Mouse (Mus musculus) layer of hippocampus, adult 2 months (tissue): ENCODE measurements around the gene BC067074. TPM values are rescaled to one million over a fixed set of nuclear protein-coding genes. Genes with fewer than 3 reads are reported as not detected.

Experiments used
- DNase-seq, 2 experiments: peaks; one replicate each; pipeline ENCODE4 v3.0.0; 2022; ENCODE audit warnings: low spot score in 2 of 2
- H3K27ac ChIP-seq: fragments of 200-600 bp; 2 replicates; pipeline ENCODE4 v1.8.1; 2022
- H3K4me3 ChIP-seq: fragments of 200-600 bp; 2 replicates; pipeline ENCODE4 v1.8.1; 2022; ENCODE audit warnings: mild to moderate bottlenecking
- CTCF ChIP-seq: fragments of 200-600 bp; conservative IDR thresholded peaks from 2 replicates; pipeline ENCODE4 v1.8.1; 2022; ENCODE audit warnings: antibody characterized with exemption, mild to moderate bottlenecking, moderate library complexity
- total RNA-seq, 2 experiments: library from RNA; stranded (reverse); gene quantifications; 2 replicates each; pipeline ENCODE4 v1.2.3; 2021

BC067074 gene
- total RNA-seq, 2 experiments from 2014 or later: 0.86 to 1.6 TPM

GRCm38 (mm10) chr13:113288210-113289197 is 4.5 kb upstream of the BC067074 start:
- TF ChIP-seq CTCF: no peak
- no peak overlapping the region for H3K27ac ChIP-seq
- no peak for DNase-seq
- H3K4me3 ChIP-seq: no peak overlapping the region

GRCm38 (mm10) chr13:113289760-113290159 is 3.2 kb upstream of the BC067074 start:
- no peak overlapping the region for H3K27ac ChIP-seq

GRCm38 (mm10) chr13:113292001-113292400 is 958 bp upstream of the BC067074 start:
- no peak for TF ChIP-seq CTCF
- H3K4me3 ChIP-seq: no peak overlapping the region
- no peak for DNase-seq

More at GRCm38 (mm10) chr13:113289760-113290159, 3.2 kb upstream of the BC067074 start:
- no peak for DNase-seq
- H3K4me3 ChIP-seq: no peak overlapping the region
- TF ChIP-seq CTCF: no peak

GRCm38 (mm10) chr13:113293707-113294432 is 911 bp downstream of the BC067074 start:
- TF ChIP-seq CTCF: no peak

More at GRCm38 (mm10) chr13:113292001-113292400, 958 bp upstream of the BC067074 start:
- no peak overlapping the region for H3K27ac ChIP-seq

GRCm38 (mm10) chr13:113295817-113296485 is 3.0 kb downstream of the BC067074 start:
- Histone ChIP-seq H3K4me3 (no peak overlapping the region), H3K27ac (no peak overlapping the region)
- DNase-seq: no peak
- TF ChIP-seq CTCF: no peak

More at GRCm38 (mm10) chr13:113293707-113294432, 911 bp downstream of the BC067074 start:
- Histone ChIP-seq H3K4me3 (peak overlapping the region; percentile 53; the same call in 1 of the 2 replicates), H3K27ac (no peak overlapping the region)
- no peak for DNase-seq

- H3K27ac ChIP-seq: no peak overlapping the region
- no peak for TF ChIP-seq CTCF
- no peak overlapping the region for H3K4me3 ChIP-seq
- DNase-seq: no peak
Measured at GRCm38 (mm10) chr13:113306581-113306980, 13.6 kb downstream of the BC067074 start.

GRCm38 (mm10) chr13:113319588-113319987 is 26.6 kb downstream of the BC067074 start:
- Histone ChIP-seq H3K4me3 (no peak overlapping the region), H3K27ac (no peak overlapping the region)
- TF ChIP-seq CTCF: no peak
- DNase-seq: no peak

- TF ChIP-seq CTCF: peak; percentile 86
- Histone ChIP-seq H3K4me3 (no peak overlapping the region), H3K27ac (no peak overlapping the region)
- DNase-seq: peak; percentile 54
Measured at GRCm38 (mm10) chr13:113321972-113322371, 29.0 kb downstream of the BC067074 start.

GRCm38 (mm10) chr13:113324241-113324640 is 31.3 kb downstream of the BC067074 start:
- DNase-seq: no peak
- Histone ChIP-seq H3K4me3 (no peak overlapping the region), H3K27ac (no peak overlapping the region)
- no peak for TF ChIP-seq CTCF

- no peak overlapping the region for H3K4me3 ChIP-seq
- TF ChIP-seq CTCF: no peak
- DNase-seq: no peak
- H3K27ac ChIP-seq: no peak overlapping the region
Measured at GRCm38 (mm10) chr13:113325678-113326077, 32.7 kb downstream of the BC067074 start.

GRCm38 (mm10) chr13:113332256-113332655 is 39.3 kb downstream of the BC067074 start:
- Histone ChIP-seq H3K4me3 (no peak overlapping the region), H3K27ac (no peak overlapping the region)
- TF ChIP-seq CTCF: no peak
- no peak for DNase-seq

- Histone ChIP-seq H3K27ac (no peak overlapping the region), H3K4me3 (no peak overlapping the region)
- no peak for DNase-seq
- TF ChIP-seq CTCF: no peak
Measured at GRCm38 (mm10) chr13:113333374-113333773, 40.4 kb downstream of the BC067074 start.
